Mouse (Mus musculus) erythroblast, embryonic 14.5 days (primary cell): ENCODE data around the gene Srrm2. TPM values are rescaled to one million over a fixed set of nuclear protein-coding genes. Genes with fewer than 3 reads are reported as not detected.

ENCODE experiments used
- H3K27me3 ChIP-seq: 2 replicates; pipeline ENCODE4 v1.6.1; 2012; ENCODE audit warnings: inconsistent platforms; ENCODE audit not compliant: control insufficient read depth
- H3K36me3 ChIP-seq: 2 replicates; pipeline ENCODE4 v1.6.1; 2012; ENCODE audit warnings: mild to moderate bottlenecking, inconsistent platforms; ENCODE audit not compliant: control insufficient read depth
- H3K4me1 ChIP-seq: 2 replicates; pipeline ENCODE4 v1.6.1; 2012; ENCODE audit warnings: inconsistent platforms; ENCODE audit not compliant: control insufficient read depth
- H3K4me3 ChIP-seq: replicated peaks from 2 replicates; pipeline ENCODE3; 2012; ENCODE audit warnings: moderate library complexity, mild to moderate bottlenecking, inconsistent platforms
- H3K9me3 ChIP-seq: 2 replicates; pipeline ENCODE4 v1.6.1; 2012; ENCODE audit warnings: low read length, inconsistent platforms, mixed read lengths; ENCODE audit not compliant: control insufficient read depth
- GATA1 ChIP-seq: IDR thresholded peaks from 2 replicates; pipeline ENCODE4 v1.6.1; 2012; ENCODE audit warnings: low read length, inconsistent platforms, mixed read lengths
- TAL1 ChIP-seq: IDR thresholded peaks from 3 replicates; pipeline ENCODE4 v1.6.1; 2012; ENCODE audit warnings: low read length, inconsistent platforms, mixed read lengths
- polyA plus RNA-seq: library from polyadenylated mRNA; stranded (reverse); fragments of >175 nt; gene quantifications from 2 replicates; pipeline ENCODE4 v1.2.3, GENCODE M21; 2012

The Srrm2 gene
- polyA plus RNA-seq, 1 experiment = 21.7 TPM

DNA sequence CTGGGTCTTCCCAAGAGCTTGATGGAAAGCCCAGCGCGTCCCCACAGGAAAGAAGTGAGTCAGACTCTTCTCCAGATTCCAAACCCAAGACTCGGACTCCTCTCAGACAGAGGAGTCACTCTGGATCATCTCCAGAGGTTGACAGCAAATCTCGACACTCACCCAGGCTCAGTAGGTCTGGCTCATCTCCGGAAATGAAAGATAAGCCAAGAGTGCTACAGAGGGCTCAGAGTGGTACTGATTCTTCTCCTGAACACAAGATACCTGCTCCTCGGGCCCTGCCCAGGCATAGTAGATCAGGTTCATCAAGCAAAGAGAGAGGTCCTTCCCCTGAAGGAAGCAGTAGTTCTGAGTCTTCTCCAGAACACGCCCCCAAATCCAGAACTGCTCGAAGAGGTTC is 28.2 kb downstream of the Srrm2 start:
- H3K4me3 ChIP-seq = no peak overlapping the region
- peaks cover 100% of the 10 kb centered on the region for H3K36me3 ChIP-seq
- H3K4me1 ChIP-seq = peaks cover 2% of the 10 kb centered on the region; the same call in 1 of the 2 replicates
- H3K9me3 ChIP-seq = peaks cover 72% of the 10 kb centered on the region
- TF ChIP-seq GATA1 (no peak), TAL1 (no peak)
- peaks cover 12% of the 10 kb centered on the region; the same call in 1 of the 2 replicates for H3K27me3 ChIP-seq

DNA sequence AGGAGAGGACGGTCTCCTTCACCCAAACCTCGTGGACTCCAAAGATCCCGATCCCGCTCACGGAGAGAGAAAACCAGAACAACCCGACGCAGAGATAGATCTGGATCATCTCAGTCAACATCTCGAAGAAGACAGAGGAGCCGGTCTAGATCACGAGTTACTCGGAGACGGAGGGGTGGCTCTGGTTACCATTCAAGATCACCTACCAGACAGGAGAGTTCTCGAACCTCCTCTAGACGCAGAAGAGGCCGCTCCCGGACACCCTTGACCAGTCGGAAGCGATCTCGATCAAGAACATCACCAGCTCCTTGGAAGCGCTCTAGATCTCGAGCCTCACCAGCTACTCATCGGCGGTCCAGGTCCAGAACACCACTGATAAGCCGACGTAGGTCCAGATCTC is 28.9 kb downstream of the Srrm2 start:
- TF ChIP-seq TAL1 = no peak
- no peak for TF ChIP-seq GATA1
- Histone ChIP-seq H3K4me3 (no peak overlapping the region), H3K9me3 (peaks cover 68% of the 10 kb centered on the region), H3K4me1 (peaks cover 2% of the 10 kb centered on the region; the same call in 1 of the 2 replicates), H3K36me3 (peaks cover 100% of the 10 kb centered on the region), H3K27me3 (peaks cover 12% of the 10 kb centered on the region; the same call in 1 of the 2 replicates)

DNA sequence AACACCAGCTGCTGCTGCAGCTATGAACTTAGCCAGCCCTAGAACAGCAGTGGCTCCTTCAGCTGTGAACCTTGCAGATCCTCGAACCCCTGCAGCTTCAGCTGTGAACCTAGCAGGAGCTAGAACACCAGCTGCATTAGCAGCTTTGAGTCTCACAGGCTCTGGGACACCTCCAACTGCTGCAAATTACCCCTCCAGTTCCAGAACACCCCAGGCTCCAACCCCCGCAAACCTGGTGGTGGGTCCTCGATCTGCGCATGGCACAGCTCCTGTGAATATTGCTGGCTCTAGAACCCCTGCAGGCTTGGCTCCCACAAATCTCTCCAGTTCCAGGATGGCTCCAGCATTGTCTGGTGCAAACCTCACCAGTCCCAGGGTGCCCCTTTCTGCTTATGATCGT is 30.4 kb downstream of the Srrm2 start:
- peaks cover 100% of the 10 kb centered on the region for H3K36me3 ChIP-seq
- peaks cover 2% of the 10 kb centered on the region; the same call in 1 of the 2 replicates for H3K4me1 ChIP-seq
- no peak overlapping the region for H3K4me3 ChIP-seq
- peaks cover 7% of the 10 kb centered on the region; the same call in 1 of the 2 replicates for H3K27me3 ChIP-seq
- TF ChIP-seq TAL1 (no peak), GATA1 (no peak)
- H3K9me3 ChIP-seq = peaks cover 55% of the 10 kb centered on the region

GRCm38 (mm10) chr17:23822094-23822493 is 31.8 kb downstream of the Srrm2 start:
- Histone ChIP-seq H3K4me3 (no peak overlapping the region), H3K9me3 (peaks cover 42% of the 10 kb centered on the region), H3K27me3 (peaks cover 4% of the 10 kb centered on the region; the same call in 1 of the 2 replicates), H3K4me1 (peaks cover 4% of the 10 kb centered on the region), H3K36me3 (peaks cover 100% of the 10 kb centered on the region)
- TF ChIP-seq GATA1 = no peak
- no peak for TF ChIP-seq TAL1

GRCm38 (mm10) chr17:23823018-23823417 is 32.7 kb downstream of the Srrm2 start:
- peaks cover 96% of the 10 kb centered on the region for H3K36me3 ChIP-seq
- H3K27me3 ChIP-seq = peaks cover 4% of the 10 kb centered on the region; the same call in 1 of the 2 replicates
- TF ChIP-seq GATA1 (no peak), TAL1 (no peak)
- H3K9me3 ChIP-seq = peaks cover 32% of the 10 kb centered on the region
- peaks cover 12% of the 10 kb centered on the region for H3K4me1 ChIP-seq
- H3K4me3 ChIP-seq = no peak overlapping the region

- Histone ChIP-seq H3K36me3 (peaks cover 90% of the 10 kb centered on the region), H3K4me1 (peaks cover 18% of the 10 kb centered on the region)
Measured at GRCm38 (mm10) chr17:23823614-23824013, 33.3 kb downstream of the Srrm2 start.

GRCm38 (mm10) chr17:23825591-23825990 is 35.3 kb downstream of the Srrm2 start:
- Histone ChIP-seq H3K27me3 (peaks cover 5% of the 10 kb centered on the region), H3K9me3 (peaks cover 17% of the 10 kb centered on the region), H3K36me3 (peaks cover 70% of the 10 kb centered on the region), H3K4me1 (peaks cover 24% of the 10 kb centered on the region), H3K4me3 (no peak overlapping the region)
- no peak for TF ChIP-seq TAL1
- no peak for TF ChIP-seq GATA1

More at GRCm38 (mm10) chr17:23823614-23824013, 33.3 kb downstream of the Srrm2 start:
- TF ChIP-seq TAL1 (no peak), GATA1 (no peak)
- Histone ChIP-seq H3K27me3 (peaks cover 3% of the 10 kb centered on the region; the same call in 1 of the 2 replicates), H3K9me3 (peaks cover 27% of the 10 kb centered on the region), H3K4me3 (no peak overlapping the region)

DNA sequence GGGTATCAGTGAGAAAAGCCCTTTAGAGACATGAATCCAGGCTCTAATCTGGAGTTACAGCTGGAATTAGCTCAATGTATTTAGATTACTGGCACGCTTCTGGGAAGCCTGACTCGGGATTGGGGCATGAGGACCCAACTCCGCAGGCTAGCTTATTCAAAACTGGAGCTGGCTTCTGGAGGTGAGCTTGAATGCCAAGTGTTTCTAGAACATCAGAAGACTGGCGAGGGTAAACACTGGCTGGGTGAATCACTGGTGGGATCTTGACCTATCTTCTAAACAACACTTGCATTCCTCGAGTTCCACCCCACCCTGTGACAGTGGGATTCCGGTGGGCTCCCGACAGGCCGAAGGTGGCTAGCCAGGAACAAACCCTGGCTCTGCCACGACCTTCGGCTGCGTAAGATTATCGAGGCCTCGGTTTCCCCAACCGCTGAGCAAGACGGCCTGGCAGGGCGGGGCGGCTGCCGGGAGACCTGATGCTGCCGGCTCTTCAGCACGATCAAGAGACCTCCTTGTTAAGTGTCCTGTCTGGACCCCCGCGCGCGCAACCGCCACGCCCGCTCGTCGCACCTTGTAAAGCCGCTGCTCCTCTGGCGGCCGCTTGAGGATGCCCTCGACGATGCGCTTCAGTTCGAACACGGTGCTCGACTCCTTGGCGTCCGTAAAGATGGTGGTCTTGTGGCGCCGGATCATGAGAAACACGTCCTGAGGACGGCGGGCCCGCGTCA is 38.1 kb downstream of the Srrm2 start:
- Histone ChIP-seq H3K9me3 (peaks cover 10% of the 10 kb centered on the region), H3K27me3 (peaks cover 28% of the 10 kb centered on the region), H3K36me3 (peaks cover 42% of the 10 kb centered on the region), H3K4me3 (peak overlapping the region; percentile 86), H3K4me1 (peaks cover 23% of the 10 kb centered on the region)
- TF ChIP-seq TAL1 (no peak), GATA1 (no peak)

DNA sequence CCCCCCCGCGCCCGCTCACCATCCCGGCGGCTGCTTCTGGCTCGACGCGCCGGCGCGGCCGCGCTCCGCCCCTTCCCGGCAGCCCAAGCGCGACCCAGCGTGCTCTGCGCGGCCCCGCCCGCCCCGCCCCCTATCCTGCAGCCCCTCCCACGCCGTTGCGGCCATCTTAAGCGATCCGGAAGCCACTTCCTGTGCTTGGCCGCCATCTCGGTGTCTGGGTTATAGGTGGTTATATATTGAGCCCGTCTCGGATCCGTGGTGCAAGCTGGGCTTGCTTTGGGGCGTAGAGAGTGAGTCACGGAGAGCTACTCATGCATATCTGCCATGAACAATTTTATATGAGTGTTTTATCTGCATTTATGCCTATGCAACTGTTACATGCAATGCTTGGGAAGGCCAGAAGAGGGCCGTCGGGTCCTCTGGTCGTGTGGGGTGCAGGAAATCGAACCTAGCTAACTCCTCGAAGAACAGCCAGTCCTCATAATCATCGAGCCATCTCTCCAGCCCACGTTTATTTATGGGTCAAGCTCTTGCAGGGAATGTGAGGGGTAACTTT is 38.8 kb downstream of the Srrm2 start, which contains the start of gene Elob:
Gene Elob (minus strand): TSS at position 73 of the 556 bp plus-strand sequence.
- H3K4me1 ChIP-seq = peaks cover 22% of the 10 kb centered on the region
- TF ChIP-seq TAL1 (no peak), GATA1 (no peak)
- peaks cover 35% of the 10 kb centered on the region for H3K27me3 ChIP-seq
- H3K36me3 ChIP-seq = peaks cover 35% of the 10 kb centered on the region
- peak within 1 kb of the TSS; percentile 86 for H3K4me3 ChIP-seq
- peaks cover 10% of the 10 kb centered on the region for H3K9me3 ChIP-seq
